Mouse (Mus musculus) lung, adult 18-20 months (tissue): ENCODE measurements at regions not wholly inside any gene's neighbourhood (a gene's known extent, or its start where the extent isn't known, plus 50 kb on each side); places are given as distances from the start of the nearest gene placed in this dataset.

Experiments used
- DNase-seq, 2 experiments: peaks; one replicate each; pipeline ENCODE4 v3.0.0; 2022; ENCODE audit warnings: mixed read lengths in 2 of 2

GRCm38 (mm10) chr15:96770299-96770698 is 70.8 kb upstream of the Slc38a2 start:
- no peak for DNase-seq

GRCm38 (mm10) chr15:96769751-96770150 is 70.2 kb upstream of the Slc38a2 start:
- no peak for DNase-seq

GRCm38 (mm10) chr15:96768301-96768993 is 68.9 kb upstream of the Slc38a2 start:
- DNase-seq, result peak in 1 of 2 experiments; percentile 50

GRCm38 (mm10) chr15:96767188-96767587 is 67.7 kb upstream of the Slc38a2 start:
- no peak for DNase-seq

GRCm38 (mm10) chr15:96766238-96766637 is 66.7 kb upstream of the Slc38a2 start:
- DNase-seq, result no peak

- no peak for DNase-seq
These were observed 64.1 kb upstream of the Slc38a2 start for GRCm38 (mm10) chr15:96763611-96764010.

GRCm38 (mm10) chr15:96759078-96759995 is 59.8 kb upstream of the Slc38a2 start:
- DNase-seq, result no peak

GRCm38 (mm10) chr15:96757446-96758198 is 58.1 kb upstream of the Slc38a2 start:
- peak in 1 of 2 experiments; percentile 47 for DNase-seq

- DNase-seq, result no peak
These were observed 56.9 kb upstream of the Slc38a2 start for GRCm38 (mm10) chr15:96756456-96756855.

GRCm38 (mm10) chr15:96755951-96756350 is 56.4 kb upstream of the Slc38a2 start:
- DNase-seq, result no peak

- DNase-seq, result no peak
These were observed 55.9 kb upstream of the Slc38a2 start for GRCm38 (mm10) chr15:96755322-96755942.

- DNase-seq, result no peak
These were observed 54.5 kb upstream of the Slc38a2 start for GRCm38 (mm10) chr15:96754079-96754478.

- DNase-seq, result no peak
These were observed 53.2 kb upstream of the Slc38a2 start for GRCm38 (mm10) chr15:96752719-96753118.

- no peak for DNase-seq
These were observed 52.5 kb upstream of the Slc38a2 start for GRCm38 (mm10) chr15:96752062-96752358.

GRCm38 (mm10) chr15:96751243-96752061 is 51.9 kb upstream of the Slc38a2 start:
- no peak for DNase-seq

- no peak for DNase-seq
These were observed 50.2 kb upstream of the Slc38a2 start for GRCm38 (mm10) chr15:96749534-96750256.
